Mouse (Mus musculus) 3134 (cell line): ENCODE results near the gene Dhx36.

Experiments used
- DNase-seq: peaks from one replicate; pipeline ENCODE4 v3.0.0-alpha.2; 2011; ENCODE audit warnings: low spot score; ENCODE audit not compliant: insufficient read length; ENCODE audit errors: extremely low read depth

The Dhx36 gene

DNA sequence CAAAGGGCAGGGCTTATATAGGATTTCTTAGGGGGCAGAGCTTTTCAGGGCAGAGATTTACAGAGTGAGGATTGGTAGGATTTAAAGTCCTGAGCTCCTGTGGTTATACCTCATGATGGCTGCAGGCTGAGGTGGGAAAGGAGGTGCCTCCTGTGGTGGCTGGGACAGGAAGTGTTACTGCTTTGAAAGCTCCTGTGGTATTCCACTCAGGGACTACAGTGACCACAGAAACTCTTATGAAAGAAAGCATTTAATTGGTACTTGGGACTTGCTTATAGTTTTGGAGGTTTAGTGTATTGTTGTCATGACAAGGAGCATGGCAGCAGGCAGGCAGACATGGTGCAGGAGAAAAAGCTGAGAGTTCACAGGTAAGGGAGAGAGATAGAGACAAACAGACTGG lies 70.9 kb downstream of the Dhx36 start:
- DNase-seq = no peak

GRCm38 (mm10) chr3:62433675-62434074 lies 73.1 kb downstream of the Dhx36 start:
- no peak for DNase-seq

DNA sequence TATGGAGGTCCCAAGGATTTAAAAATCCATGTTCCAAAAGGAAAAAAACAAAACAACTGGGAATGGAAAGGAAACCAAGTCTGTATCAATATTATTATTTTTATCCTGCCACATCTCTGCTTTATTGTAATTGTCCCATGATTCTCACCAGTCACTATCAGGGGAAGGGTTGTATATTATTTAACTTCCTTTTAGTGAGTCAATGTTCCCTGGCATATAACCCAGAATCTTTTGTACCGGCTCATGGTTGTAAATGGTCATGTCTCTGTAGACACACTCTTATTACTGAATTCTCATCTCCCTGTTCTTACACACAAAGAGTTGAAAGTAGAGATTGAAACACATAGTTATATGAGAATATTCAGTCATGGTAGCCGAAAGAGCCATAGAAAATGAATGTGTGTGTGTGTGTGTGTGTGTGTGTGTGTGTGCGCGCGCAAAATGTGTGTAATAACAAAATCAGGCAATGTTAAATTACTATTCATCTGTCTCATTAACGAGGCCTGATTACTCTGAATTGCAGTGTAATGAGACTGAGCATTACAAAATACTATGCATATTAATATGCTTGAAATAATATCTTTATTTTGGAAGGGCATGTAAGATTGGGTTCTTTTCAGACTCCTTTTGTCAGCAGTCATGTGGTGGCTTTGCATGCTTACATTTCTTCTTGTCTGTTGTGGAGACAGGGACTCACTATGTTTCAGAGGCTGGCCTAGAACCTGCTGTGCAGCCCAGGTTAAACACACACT lies 88.2 kb downstream of the Dhx36 start:
- no peak for DNase-seq
